Mouse (Mus musculus): ENCODE data around the gene Olfr1467.

Olfr1467 gene

GRCm38 (mm10) chr19:13361936-13362335, at the start of gene Olfr1467:
TSS of gene Olfr1467 (plus strand) at chr19:13362236.
- no peak for DNase-seq

GRCm38 (mm10) chr19:13315441-13315840, 46.6 kb upstream of the Olfr1467 start, which contains the start of gene Olfr1465:
TSS of gene Olfr1465 (minus strand) at chr19:13315541.
- no peak for DNase-seq

- no peak for DNase-seq
Measured at GRCm38 (mm10) chr19:13338562-13338961, 23.5 kb upstream of the Olfr1467 start, which contains the start of gene Olfr1466. TSS of gene Olfr1466 (plus strand) at chr19:13338862.

GRCm38 (mm10) chr19:13407549-13407948, 45.5 kb downstream of the Olfr1467 start, which contains the start of gene Olfr1469:
TSS of gene Olfr1469 (plus strand) at chr19:13407849.
- no peak for DNase-seq
